Mouse (Mus musculus) brain, embryonic 18.5 days (tissue): ENCODE results near the gene Mtx1.
"Not testable (repeated sequence)": the region's sequence is repeated elsewhere in the genome, so short reads cannot be mapped to it uniquely, and the experiment has no call there.

Experiments used
- DNase-seq: peaks from one replicate; pipeline ENCODE4 v3.0.0-alpha.2; 2012; ENCODE audit warnings: low read depth, low spot score

Gene Mtx1

DNA sequence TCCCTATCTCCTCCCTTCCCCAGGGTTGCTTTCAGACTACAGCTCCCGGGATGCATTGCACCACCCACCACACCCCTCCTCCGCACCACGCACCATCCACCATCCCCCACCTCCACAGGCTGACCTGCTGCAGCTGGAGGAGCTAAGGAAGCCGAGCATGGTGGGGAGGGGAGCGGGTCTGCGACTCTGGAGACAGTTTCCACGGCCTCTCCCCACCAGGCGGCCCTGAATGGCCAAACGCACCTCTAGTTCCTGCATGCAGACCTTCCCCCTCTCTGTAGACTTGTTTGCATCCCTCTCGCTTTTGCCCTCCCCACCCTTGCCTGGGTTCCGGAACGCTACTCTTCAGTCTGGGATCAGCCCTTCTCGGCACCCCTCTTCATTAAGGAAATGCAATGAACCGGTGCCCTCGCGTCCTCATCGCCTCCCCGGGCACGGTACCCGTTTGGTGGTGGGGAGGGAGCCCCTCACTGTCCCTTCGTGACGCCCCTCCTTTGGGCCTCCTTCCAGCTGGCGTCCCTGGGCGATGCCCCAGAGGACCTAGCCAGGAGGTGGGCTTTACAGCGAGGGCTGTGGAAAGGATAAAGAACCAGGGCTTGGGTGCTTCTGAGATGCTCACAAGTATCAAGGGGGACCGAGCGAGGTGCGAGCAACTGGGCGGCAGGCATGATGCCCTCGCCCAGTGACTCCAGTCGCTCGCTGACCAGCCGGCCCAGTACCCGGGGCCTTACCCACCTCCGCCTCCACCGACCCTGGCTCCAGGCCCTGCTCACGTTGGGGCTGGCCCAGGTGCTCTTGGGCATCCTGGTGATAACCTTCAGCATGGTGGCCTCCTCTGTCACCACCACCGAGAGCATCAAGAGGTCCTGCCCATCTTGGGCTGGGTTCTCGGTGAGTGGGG, 43.6 kb downstream of the Mtx1 start, which contains the start of gene Fam189b:
Gene Fam189b (plus strand): TSS at position 86 of the 901 bp plus-strand sequence.
- peak; percentile 82 for DNase-seq

GRCm38 (mm10) chr3:89182531-89183057, 44.3 kb downstream of the Mtx1 start:
- DNase-seq = no peak

DNA sequence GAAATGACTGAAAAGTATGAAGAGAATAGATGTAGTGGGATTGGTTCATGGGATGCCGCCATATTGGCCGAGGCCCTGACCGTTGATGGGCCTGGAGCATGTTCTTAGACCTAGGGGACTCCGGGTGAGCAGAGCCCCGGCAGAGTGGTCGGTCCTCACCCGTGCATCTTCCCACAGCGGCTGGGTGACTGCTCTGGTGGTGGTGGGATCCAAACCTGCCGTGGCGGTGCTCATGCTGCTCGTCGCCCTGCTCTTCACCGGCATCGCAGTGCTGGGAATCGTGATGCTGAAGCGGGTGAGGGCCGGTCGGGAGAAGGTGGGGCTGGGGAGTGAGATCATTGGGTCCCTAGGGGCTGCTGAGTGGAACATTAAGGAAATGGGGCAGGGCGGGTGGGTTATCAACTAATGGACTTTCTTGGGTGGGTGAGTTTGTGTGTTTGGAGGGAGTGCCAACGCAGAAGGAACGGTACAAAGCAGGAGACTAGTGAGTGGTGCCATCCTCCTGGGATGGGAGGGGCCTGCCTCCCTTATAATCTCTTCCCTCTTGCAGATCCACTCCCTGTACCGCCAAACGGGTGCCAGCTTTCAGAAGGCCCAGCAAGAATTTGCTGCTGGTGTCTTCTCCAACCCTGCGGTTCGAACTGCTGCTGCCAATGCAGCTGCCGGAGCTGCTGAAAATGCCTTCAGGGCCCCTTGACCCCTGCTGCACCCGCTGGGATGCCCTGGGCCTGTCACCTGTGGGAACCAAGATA, 45.0 kb downstream of the Mtx1 start:
- no peak for DNase-seq

DNA sequence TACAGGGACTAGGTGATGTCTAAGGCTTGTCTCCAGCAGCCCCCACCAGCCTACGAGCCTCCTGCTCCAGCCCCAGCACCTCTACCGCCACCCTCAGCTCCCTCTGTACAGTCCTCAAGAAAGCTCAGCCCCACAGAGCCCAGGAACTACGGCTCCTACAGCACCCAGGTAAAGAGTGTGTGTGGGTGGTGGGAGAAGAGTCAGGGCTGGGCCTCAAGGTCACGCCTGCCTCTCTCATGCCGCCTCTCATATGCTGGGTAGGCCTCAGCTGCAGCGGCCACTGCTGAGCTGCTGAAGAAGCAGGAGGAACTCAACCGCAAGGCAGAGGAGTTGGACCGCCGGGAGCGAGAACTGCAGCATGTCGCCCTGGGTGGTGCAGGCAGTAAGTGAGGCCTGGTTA, 47.8 kb downstream of the Mtx1 start:
- DNase-seq = no peak

DNA sequence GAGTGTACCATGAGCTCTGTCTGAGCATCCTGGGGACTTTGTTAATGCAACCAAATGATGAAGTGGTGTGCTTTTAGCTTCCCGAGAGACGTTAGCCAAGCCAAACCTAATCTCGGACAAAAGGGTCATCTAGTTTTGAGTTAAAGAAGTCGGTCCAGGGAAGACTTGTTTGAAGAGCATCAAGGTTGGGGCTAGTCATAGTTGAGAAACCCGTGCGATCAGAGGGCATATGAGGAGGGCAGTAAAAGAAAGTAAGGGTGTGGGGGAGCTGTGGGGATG, 48.8 kb downstream of the Mtx1 start:
- DNase-seq = no peak

DNA sequence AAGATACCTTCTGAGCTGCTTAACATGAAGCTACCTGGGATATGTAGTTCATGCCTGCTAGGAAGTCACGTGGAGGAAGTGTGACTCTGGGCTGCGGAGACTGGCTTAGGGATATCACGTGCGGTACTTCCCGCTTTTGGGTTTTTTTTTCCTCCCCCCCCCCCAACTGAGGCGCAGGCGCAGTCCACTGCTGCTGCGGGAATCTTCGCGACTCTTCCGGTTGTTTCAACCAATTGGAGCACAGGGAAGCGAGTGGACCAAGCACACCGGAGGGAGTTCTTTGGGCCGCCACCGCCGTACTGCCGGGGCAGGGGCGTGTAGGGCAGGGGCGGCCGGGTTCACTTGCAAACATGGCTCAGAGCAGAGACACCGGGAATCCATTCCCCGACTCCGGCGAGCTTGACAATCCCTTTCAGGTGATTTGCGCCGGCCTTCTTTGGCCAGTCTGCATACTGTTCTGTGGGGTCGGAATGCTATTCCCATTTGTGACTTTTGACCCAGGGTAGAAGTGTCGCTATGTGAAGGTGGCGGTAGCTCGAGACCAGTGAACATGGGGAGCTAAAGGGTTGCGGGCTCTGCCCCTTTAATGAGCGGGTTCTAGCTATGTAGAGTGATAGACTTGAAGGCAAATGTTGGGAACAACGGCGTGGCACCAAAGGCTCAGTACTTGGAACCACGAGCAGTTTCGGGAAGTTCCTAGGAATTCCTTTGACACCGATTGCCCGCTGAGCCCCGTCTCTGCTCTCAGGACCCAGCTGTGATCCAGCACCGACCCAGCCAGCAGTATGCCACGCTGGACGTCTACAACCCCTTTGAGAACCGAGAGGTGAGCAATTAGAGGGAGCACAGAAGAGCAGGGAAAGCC, 49.4 kb downstream of the Mtx1 start, which contains the start of gene Scamp3:
Gene Scamp3 (plus strand): TSS at position 232 of the 865 bp plus-strand sequence.
- DNase-seq = peak; percentile 96

- DNase-seq = no peak
Measured at GRCm38 (mm10) chr3:89176421-89176820, 50.5 kb downstream of the Mtx1 start.

DNA sequence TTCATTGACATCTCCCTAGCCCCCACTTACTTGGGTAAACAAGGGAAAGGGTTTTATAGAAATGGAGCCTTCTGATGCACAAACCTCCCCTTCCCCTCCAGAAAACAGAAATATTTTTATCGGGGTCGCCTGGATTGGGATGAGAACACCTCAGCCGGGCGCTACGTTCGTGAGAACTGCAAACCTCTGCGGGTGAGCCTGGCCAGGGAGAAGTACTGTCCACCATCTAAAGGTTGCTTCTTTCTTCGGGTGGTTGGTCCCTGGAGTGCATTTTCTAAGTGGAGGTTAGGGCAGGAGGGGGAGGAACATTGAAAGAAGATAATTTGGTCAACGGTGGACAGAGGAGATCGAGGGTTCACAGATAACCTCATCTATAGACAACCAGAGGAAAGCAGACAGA, 51.3 kb downstream of the Mtx1 start:
- no peak for DNase-seq

GRCm38 (mm10) chr3:89174844-89175243, 52.0 kb downstream of the Mtx1 start:
- no peak for DNase-seq

- no peak for DNase-seq
Measured at GRCm38 (mm10) chr3:89166945-89167344, 59.9 kb downstream of the Mtx1 start.

GRCm38 (mm10) chr3:89165268-89165870, 61.5 kb downstream of the Mtx1 start:
- no peak for DNase-seq

- DNase-seq = peak; percentile 75
Measured at GRCm38 (mm10) chr3:89164506-89165267, 62.2 kb downstream of the Mtx1 start, which contains the start of gene Clk2. TSS of gene Clk2 (plus strand) at chr3:89164795.

GRCm38 (mm10) chr3:89163643-89164245, 63.1 kb downstream of the Mtx1 start:
- DNase-seq = no peak

DNA sequence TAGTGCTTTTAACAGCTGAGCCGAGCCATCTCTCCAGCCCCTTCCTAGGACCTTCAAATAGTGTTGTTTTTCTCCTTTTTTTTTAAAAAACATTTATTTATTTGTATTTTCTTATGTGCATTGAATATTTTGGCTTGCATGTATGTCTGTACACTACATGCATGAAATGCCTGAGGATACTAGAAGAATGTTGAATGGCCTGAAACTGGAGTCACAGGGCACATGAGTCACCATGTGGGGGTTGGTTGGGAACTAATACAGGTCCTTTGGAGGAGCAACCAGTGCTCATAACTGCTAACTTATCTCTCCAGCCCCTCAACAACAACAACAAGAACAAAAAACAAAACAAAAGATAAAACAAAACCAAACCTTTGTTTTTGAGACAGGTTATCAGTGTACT, 63.8 kb downstream of the Mtx1 start:
- DNase-seq = no peak

DNA sequence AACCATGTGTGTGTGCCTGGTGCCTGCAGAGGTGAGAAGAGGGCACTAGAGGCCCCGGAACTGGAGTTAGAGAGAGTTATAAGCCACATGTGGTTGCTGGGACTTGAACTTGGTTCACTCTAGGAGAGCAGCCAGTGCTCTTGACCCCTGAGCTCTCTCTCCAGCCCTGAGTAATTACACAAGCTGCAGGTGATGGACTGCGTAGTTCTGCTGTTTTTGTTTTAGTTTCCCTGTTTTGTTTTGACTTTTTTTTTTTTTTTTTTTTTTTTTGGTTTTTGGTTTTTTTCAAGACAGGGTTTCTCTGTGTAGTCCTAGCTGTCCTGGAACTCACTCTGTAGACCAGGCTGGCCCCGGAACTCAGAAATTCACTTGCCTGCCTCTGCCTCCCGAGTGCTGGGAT, 65.1 kb downstream of the Mtx1 start:
- DNase-seq = no peak

GRCm38 (mm10) chr3:89161207-89161606, 65.7 kb downstream of the Mtx1 start:
- not testable (repeated sequence) for DNase-seq

DNA sequence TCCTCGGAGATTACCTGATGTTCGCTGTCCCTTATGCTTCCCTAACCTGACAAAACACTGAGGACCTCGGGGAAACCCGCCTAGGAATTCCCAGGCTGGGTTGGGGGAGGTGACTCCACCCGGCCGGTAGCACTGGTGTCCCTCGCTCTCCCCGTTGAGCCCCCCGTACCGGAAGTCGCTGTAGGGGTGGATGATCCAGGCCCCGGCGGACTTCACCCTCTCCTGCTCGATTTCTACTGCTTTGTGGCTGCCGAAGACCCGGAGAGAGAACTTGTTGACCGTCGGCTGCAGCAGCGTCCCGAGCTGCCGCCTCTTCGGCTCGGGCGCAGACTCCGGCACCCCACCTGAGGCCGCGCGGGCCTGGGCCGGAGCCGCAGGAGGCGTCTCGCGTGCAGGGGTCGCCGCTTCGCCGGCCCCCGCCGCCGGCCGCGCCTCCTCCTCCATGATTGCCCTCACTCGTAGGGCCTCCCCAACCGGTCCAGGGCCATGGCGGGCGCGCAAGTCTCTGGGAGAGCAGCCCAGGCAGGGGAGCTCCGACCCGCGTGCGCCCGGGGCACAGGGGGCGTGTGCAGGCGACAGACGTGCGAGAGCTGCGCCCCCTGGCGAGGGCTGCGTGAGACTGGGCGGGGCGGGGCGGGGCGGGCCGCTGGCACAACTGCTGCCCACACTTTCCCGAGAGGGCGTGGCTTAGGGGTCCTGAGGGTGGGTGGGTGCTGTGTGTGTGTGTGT, 67.1 kb downstream of the Mtx1 start, which contains the start of gene Hcn3:
Gene Hcn3 (minus strand): TSS at position 581 of the 729 bp plus-strand sequence.
- DNase-seq = no peak

GRCm38 (mm10) chr3:89159211-89159610, 67.7 kb downstream of the Mtx1 start:
- no peak for DNase-seq
